Mouse (Mus musculus) adrenal gland, adult (tissue): ENCODE measurements around the gene Gpr137b.
"Not testable (repeated sequence)": the region's sequence is repeated elsewhere in the genome, so short reads cannot be mapped to it uniquely, and the experiment has no call there.

Experiments used
- DNase-seq, 2 experiments: peaks; one replicate each; pipeline ENCODE4 v3.0.0; 2022 to 2023; ENCODE audit warnings: low spot score in 1 of 2; ENCODE audit not compliant: inconsistent age in 2 of 2

Gpr137b gene

GRCm38 (mm10) chr13:13393228-13394095 lies at the start of gene Gpr137b:
TSS of gene Gpr137b (minus strand) at chr13:13394014.
- peak; percentile 74 to 89 for DNase-seq

GRCm38 (mm10) chr13:13438112-13438953 lies 44.5 kb upstream of the Gpr137b start:
- peak; percentile 18 to 44 for DNase-seq

GRCm38 (mm10) chr13:13437460-13438015 lies 43.7 kb upstream of the Gpr137b start, which contains the start of gene Nid1:
TSS of gene Nid1 (plus strand) at chr13:13437551.
- peak; percentile 20 to 46 for DNase-seq

- DNase-seq: peak; percentile 25 to 66
Measured at GRCm38 (mm10) chr13:13436161-13436560, 42.3 kb upstream of the Gpr137b start.

- not testable (repeated sequence) for DNase-seq
Measured at GRCm38 (mm10) chr13:13423301-13423700, 29.5 kb upstream of the Gpr137b start.

- peak in 1 of 2 experiments; percentile 35 for DNase-seq
Measured at GRCm38 (mm10) chr13:13418859-13419258, 25.0 kb upstream of the Gpr137b start.

GRCm38 (mm10) chr13:13416007-13416337 lies 22.2 kb upstream of the Gpr137b start:
- DNase-seq: not testable (repeated sequence)

GRCm38 (mm10) chr13:13415120-13416006 lies 21.5 kb upstream of the Gpr137b start:
- DNase-seq: peak; percentile 61 to 90

GRCm38 (mm10) chr13:13414206-13414605 lies 20.4 kb upstream of the Gpr137b start:
- DNase-seq: peak in 1 of 2 experiments; percentile 26

- DNase-seq: not testable (repeated sequence)
Measured at GRCm38 (mm10) chr13:13405511-13405910, 11.7 kb upstream of the Gpr137b start.

- DNase-seq: peak; percentile 59 to 85
Measured at GRCm38 (mm10) chr13:13404517-13405155, 10.8 kb upstream of the Gpr137b start.

GRCm38 (mm10) chr13:13403839-13404238 lies 10.0 kb upstream of the Gpr137b start:
- DNase-seq: not testable (repeated sequence)

- DNase-seq: not testable (repeated sequence)
Measured at GRCm38 (mm10) chr13:13403366-13403765, 9.6 kb upstream of the Gpr137b start.

- DNase-seq: not testable (repeated sequence)
Measured at GRCm38 (mm10) chr13:13402818-13403217, 9.0 kb upstream of the Gpr137b start.

GRCm38 (mm10) chr13:13400851-13401250 lies 7.0 kb upstream of the Gpr137b start:
- not testable (repeated sequence) for DNase-seq

- DNase-seq: peak; percentile 35 to 71
Measured at GRCm38 (mm10) chr13:13394096-13394395, 232 bp upstream of the Gpr137b start.

- DNase-seq: not testable (repeated sequence)
Measured at GRCm38 (mm10) chr13:13378168-13378859, 15.5 kb downstream of the Gpr137b start.

GRCm38 (mm10) chr13:13377180-13377579 lies 16.6 kb downstream of the Gpr137b start:
- no peak for DNase-seq

GRCm38 (mm10) chr13:13373965-13374364 lies 19.8 kb downstream of the Gpr137b start:
- not testable (repeated sequence) for DNase-seq
